Mouse (Mus musculus): ENCODE results near the gene Cyb5r1.

DNA sequence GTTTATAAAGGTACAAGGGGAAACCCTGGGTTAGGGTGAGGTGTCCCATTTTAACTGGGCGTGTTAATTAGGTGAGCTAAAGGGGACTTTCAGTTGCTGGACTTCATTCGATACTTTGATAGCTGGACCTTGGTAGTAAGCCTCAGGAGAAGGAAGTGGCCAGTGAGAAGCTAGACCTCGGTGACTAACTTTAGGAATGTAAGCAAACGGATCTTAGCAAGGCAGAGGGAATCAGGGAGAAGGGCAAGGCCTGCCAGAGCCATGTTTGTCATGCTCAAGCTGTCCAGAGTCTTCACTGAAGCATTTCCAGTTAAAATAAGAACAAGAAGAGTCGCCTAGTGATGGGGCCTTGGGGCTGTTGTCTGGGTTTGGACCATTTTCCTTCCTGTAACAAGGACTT lies 39.9 kb upstream of the Cyb5r1 start:
- TF ChIP-seq CTCF (IDR thresholded peaks at IDR 0.05; ENCODE audit: low read depth), result no peak
- no peak for TF ChIP-seq EP300 (optimal IDR thresholded peaks at IDR 0.05)

Data from stomach, postnatal 0 days (tissue).